Mouse (Mus musculus) c-Kit-positive CD71-negative TER-119-negative erythroid progenitor cells, embryonic 14.5 days (primary cell): ENCODE measurements around the gene Uvrag.

ENCODE experiments used
- DNase-seq: peaks from one replicate; pipeline ENCODE4 v3.0.0-alpha.2; 2013; ENCODE audit warnings: low read depth

Gene Uvrag

DNA sequence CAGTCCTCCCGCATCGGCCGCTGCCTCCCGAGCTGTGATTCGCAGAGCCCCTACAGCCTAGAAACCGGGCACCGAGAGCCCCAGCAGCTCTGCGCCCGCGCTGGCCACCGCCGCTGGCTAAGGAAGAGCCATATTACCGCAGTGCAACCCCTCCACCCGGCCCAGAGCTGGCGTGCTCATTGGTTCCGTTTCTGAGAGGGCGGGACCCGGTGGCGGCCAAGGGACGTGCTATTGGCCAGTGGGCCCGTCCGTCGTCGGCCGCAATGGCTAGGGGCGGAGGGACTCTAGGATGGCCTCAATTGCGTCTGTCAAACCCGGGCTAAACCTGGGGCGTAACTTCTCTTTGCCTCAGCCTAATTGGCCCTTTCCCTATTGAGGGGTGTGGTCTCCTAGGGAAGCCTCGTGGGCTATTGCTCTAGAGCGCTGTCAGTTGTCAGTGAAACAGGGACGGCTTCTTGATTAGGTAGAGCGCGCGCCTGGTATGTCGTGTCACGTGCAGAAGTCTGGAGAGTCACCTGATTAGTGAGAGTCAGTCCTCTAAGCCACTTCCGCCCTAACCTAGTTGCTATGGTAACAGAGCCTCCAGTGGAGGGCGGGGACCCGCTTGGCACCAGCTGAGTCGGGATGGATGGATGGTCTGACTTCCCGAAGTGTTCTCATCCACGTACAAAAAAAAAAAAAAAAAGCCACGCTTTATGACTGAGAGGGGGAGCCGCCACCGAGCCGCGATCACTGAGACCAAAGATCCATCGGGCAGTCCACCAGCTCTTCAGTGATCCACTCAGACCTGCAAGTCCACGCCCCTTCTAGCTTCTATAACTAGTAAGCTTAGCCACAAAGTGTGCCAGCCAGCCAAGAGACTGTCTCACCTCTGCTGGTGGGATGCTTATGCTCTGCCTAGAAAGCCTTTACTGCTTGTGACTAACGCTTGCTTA, at the start of gene Uvrag:
Gene Uvrag, minus strand, starts transcription at position 158 of the 935 bp plus-strand sequence.
- DNase-seq: peak; percentile 96

DNA sequence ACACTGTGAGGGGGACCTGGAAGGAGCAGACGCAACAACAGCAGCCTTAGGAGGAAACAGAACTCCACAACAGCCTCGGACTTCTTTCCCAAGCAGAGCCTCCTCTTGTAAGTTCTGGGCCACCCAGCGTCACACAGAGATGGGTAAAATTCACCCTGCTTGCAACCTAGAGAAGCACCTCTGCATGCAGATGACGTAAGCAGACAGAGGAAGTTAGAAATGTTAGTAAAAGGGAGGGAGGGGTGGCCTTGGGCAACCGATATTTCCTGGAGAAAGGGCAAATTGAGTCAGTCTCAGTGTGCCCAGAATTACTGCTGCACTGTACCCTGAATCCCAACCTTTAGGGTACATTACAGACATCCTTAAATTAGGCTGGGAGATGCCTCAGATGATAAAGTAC, 48.9 kb upstream of the Uvrag start:
- DNase-seq: no peak

DNA sequence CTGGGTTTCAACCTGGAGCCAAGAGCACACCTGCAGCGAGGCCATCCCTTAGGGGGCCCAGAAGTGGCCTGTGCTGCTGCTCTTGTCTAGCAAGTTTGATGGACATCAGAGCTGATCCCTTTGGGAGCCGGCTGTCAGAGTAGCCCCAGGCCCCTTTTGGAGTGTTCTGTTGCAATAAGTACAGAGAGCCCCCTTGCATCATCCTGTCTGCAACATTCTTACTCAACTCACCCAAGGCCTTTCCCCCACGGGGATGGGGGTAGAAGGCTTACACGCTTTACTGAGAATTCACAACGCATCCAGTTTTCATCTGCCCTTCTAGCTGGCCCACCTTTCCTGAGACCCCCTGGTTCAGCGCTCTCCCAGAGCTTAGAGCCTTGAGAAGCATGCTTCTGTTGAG, 47.7 kb upstream of the Uvrag start:
- DNase-seq: no peak

DNA sequence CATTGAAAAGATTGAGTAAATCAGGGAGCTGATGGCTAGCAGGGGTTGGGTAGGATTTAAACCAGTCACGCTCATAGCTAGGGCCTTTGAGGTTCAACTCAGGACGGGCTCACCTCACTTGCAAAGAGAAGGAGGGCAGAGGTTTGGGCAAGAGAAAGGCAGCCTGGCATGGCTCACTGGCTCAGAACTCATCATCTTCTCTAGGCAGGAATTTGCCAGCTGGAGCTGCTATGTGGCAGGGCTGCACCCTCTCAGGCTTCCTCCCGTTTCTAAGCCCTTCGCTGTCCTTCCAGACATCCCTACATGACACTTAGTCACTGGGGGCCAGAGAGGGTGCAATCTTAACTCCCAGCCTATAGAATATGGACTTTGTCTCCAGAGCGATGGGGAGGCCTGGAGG, 46.5 kb upstream of the Uvrag start:
- DNase-seq: no peak

DNA sequence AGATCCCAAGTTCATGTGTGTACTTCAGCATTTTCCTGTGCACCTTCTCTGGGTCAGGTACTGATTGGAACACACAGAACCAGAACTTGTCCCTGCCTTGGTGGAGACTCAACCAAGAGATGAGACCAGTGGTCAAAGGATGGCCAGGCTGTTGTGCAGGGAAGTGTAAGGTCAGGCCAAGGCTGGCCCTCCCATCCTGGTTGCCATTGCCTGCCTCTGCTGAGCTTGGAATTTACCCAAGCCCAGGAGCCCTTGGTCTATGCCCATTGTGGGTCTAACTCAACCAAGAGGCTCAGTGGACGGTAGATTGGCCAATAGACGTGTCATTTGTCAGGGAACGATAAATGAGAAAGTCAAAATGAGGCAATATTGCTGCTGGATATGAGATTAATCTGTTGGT, 44.5 kb upstream of the Uvrag start:
- DNase-seq: no peak

DNA sequence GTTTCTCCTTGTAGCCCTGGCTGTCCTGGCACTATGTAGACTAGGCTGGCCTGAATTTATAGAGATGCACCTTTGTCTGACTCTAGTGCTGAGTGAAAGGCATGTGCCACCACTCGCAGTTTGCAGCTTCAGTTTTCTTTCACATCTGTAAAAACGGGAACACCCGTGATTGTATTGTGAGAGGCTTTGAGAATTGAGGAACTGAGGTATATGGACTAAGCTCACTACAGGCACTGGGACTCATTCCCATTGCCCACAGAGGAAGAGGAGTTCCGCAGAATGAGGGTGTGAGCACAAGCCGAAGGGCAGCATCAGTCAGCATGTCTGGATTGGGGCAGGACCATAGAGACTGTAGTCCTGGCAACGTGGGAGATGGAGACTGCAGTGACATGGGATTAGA, 42.8 kb upstream of the Uvrag start:
- DNase-seq: peak; percentile 26

DNA sequence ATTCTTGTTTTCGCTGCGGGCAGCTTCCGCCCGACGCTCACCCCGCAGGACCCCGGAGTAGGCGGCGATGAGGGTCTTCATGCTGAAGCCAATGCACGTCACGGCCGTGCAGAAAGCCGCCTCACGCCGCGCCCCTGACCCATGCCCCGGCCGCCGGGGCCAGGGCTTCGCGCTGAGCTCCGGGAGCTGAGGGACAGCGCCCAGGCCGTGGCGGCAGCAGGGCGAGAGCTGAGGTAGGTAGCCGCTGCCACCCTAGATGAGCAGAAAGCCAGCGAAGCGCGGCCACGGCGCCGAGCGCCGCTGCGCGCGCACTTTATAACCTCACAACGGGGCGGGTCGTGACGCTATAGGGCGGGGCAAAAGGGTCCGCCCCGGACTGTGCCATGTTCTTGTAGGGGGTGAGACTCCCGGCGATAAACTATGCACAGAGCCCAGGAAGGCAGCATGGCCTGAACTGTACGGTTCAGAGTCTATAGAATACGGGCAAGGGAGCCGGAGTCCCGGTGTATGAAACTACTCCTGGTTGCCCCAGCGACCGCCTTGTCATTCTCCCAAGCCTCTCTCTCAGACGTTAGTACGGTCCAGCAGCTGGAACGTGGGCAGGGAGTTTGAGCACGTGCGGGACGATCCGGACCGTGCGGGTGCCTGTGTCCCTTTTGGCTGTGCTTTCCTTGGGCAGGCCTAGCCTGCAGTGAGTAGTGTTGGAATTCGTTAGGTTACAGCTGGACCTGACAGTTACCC, 41.7 kb upstream of the Uvrag start, which contains the start of gene Dgat2:
Gene Dgat2, minus strand, starts transcription at position 288 of the 741 bp plus-strand sequence.
- peak; percentile 78 for DNase-seq

DNA sequence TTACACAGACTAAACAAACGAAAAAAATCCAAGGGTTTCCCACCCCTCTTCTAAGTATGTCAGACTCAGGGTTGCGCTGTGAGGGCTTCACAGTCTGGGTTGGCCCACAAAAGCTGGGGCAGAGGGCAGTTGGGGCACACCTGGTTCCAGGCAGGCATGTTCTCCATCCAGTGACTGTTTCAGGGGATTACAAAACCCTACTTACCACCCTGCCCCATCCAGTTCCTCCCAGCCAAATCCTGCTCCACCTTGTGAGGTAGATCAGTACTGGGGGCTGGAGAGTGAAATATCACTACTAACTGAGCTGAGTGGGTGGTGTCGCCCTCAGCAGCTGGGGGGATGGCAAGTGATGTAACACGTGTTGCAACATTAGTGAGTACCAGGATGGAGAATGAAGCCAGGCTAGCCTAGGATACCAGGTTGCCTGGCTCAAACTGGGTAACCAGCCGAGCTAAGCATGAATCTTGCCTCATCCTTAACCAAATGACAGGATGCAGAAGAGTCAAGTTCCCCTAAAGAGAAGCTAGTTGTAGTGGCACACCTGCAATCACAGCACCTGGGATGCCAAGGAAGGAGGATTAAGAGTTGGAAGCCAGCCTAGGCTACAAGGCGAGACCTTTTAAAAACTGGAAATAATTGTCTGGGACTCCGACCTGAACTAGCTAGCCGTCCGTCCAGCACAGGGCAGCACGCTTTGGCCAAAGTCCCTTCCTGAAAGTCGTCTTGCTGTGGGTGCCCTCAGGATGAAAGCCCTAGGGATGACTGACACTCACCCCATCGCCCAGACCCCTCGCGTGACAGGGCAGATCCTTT, 40.9 kb upstream of the Uvrag start:
- DNase-seq: no peak

DNA sequence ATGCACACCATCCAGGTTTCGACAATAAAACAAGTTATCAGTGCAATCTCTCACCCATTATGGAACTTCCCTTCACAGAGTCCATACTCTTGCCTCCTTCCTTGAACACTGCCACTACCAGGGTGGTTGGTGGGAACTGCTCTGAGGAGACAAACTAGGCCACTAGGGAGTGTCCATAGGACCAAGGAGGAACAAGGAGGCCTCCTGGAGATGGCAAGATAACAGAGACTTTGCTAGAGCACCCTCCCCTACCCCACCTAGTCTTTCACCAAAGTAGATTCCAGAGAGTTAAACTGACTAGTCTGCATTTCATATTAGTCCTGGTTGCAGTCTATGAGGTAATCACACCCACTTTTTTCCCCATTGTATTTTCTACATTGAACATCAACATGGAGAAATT, 39.2 kb upstream of the Uvrag start:
- no peak for DNase-seq

DNA sequence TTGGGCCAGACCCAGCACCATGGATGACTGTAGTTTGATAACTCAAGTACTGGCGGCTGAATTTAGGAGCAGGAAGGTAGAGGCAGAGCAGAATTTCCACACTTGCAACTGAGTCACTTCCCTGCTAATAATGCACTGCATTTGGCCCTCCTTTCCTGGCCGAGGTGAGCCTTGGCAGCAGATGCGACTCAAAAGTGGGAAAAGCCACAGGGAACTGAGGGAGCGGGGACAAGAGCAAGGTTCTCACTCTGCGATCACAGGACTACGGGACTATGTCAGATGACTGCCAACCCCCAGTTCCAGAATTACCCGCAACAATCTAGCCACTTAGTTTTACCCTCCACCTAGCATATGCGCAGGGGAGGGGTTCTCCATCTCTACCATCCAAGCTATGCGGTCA, 38.3 kb upstream of the Uvrag start:
- DNase-seq: no peak

DNA sequence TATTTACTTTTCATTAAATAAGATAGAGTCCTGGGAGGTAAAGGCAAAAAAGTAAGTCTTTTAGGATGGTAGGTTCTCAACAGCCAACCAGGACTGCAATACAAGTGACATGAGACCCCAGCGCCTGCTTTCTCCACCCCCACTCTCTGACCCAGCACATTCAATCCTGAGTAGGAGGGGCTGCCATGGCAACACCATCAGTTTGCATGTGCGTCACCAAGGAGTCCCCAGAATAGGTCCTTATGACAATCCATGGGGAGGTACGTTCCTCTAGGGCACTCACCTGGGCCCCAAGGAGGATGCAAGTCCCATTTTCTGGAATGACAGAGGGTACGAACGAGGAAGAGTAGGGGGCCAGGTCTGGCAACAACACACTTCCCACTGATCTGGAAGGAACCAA, 36.4 kb upstream of the Uvrag start:
- no peak for DNase-seq

DNA sequence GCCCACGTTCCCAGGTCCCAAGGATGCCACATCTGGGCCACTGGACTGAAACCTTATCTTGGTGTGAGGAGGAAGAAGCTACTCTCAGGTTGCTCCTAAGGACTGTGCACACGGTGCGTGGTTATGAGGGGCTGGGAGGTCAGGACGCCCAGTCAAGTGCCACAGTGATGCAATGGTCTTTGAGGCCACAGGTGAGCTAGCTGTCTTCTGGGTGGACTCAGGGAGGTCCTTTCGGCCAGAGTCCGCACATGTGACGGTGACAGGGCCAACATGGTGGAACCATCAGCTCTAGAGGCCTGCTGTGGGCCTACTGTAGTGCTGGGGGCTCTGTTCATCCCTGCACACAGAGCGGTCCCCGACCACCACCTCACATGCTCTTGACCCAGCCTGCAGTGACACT, 34.7 kb upstream of the Uvrag start:
- no peak for DNase-seq

DNA sequence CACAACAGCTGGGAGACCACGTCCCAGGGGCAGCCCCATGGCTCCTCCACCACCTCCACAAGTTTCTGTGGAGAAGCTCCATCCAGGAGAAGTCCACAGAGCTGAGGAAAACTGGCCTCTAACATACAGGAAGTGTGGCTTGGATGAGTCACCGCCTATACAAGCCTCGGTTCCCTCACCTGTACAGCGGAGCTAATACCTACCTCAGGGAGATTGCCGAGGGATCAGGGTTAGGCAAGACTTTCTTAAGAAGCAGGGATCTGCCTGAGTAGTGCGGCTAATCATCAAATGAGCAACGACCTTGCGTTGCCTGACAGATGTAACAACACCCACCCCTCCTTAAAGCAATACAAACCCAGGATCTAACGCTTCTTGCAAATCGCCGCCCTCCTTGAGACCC, 34.2 kb upstream of the Uvrag start:
- no peak for DNase-seq

DNA sequence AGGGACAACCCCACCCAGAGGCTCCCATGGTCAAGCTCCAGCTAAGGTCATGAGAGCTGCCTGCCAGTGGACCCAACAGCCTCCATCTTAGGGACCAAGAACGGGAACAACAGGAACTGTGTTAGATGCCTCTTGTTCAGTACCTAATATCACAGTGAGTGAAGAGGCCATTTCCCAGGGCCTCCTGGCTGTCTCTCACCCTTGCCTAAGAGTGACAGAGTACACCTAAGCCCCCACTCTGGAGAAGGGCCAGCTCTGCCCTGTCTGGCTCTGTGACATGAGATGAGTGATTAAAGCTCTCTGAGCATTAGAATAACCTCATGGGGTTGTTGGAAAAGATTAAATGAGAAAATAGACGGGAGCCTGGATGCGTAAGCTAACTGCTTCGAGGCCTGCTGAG, 33.1 kb upstream of the Uvrag start:
- no peak for DNase-seq

DNA sequence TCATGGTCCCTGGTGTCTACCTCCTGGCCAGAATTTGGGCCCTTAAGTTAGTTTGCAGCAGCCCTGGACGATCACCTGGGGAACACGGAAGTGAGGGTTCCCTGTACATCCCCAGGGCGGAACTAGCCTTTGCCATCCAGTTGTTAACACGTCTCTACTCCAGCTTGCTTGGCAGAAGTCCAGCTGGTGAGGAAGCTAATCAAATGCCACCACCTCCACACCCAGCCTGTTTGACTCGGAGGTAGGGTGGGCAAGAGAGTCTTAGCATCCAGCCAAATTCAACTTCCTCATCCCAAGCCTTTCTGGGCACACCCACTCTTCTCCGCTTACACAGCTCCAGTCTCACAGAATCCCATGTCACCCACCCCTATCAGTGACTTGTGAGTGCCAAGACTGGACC, 32.0 kb upstream of the Uvrag start:
- no peak for DNase-seq

DNA sequence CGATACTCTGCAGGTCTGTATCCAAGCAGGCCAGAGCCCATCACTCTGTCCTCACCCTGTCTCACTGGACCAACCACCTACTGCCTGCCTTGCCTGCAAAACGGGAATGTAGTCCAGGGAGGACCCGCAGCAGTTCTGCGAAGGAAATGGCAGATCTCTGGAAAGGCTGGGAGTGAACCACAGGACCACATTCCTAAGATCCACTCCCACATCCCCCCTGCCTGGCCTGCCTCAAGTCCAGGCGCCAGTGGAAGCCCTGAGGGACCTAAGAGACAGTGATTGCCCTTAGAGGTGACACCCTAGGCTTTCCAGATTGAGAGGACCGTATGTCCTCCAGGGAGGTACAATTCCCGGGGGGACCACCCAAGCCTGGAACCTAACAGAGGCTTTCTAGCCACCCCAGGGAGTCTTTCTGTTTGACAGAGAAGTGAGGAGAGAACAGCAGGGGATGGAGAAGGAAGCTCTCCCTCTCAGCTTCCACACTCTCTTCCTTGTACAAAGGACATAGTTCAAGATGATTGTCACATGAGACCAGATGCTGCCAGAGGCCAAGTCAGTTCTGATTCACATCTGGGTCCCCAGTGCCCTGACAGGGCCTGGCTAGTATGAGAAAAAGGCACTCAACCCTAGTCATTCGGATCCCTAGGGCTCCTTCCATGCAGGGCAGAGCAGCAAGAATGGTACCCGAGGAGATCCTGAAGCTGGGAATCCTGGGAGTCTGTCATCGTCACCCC, 31.0 kb upstream of the Uvrag start:
- no peak for DNase-seq

DNA sequence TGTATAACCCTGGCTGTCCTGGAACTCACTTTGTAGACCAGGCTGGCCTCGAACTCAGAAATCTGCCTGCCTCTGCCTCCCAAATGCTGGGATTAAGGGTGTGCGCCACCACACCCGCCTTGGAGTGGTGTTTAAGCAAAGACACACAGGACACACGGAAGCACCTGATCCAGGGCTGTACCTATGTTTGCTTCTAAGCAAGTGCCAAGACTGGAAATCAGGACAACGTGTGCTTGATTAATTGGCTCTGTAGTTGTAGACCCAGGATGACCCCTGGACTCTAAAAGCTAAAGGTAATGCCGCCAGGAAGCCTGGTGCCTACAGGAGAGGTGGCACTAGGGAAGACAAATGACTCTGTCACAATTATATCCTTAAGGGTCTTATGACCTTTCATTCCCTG, 29.6 kb upstream of the Uvrag start:
- no peak for DNase-seq

DNA sequence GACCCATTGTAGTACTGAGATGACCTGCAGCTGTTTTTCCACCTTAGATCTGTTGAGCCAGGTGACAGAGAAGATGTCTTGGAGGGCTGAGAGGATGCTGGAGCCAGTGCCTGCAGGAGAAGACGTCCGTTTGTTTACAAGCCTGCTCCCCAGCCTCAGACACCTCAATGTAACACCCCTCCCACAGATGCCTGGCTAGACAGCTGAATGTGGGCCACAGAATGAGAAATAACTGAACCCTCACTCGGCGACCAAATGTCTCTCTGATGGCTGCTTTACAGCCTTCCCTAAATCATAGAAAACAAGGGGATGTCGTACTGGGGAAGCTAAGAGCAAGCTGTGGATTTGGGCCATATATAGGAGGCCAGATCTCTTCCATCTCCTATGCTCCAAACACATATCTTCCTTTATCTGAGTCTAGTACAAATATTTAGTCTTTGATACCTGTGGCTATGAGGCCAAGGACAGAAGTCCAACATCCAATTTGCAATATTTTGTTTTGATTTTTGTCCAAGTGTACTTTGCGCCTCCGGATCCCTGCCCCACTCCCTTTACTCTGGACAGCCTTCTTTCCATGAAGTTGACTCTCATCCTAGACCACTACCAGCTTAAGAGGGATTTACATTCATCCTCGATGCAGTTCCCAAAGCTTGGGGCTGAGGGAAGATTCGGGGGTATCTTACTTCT, 28.9 kb upstream of the Uvrag start:
- no peak for DNase-seq

DNA sequence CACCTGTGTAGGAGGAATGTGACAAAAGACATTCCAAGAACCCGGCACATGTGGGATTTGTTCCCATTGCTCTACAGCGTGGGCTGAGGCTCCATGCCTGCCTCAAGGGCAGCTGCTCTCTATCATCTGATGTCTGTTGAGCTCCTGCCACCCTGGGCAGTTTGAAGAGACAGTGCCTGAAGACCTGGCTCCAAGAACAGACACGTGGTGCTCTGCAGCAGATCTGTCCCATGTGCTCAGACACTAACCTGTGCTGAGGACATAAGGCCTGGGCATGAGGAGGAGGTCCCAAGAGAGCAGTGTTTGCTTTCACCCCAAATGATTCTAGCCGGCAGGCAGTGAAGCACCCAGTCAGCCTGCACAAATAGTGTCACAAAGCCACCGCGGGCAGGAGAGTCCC, 27.8 kb upstream of the Uvrag start:
- no peak for DNase-seq

DNA sequence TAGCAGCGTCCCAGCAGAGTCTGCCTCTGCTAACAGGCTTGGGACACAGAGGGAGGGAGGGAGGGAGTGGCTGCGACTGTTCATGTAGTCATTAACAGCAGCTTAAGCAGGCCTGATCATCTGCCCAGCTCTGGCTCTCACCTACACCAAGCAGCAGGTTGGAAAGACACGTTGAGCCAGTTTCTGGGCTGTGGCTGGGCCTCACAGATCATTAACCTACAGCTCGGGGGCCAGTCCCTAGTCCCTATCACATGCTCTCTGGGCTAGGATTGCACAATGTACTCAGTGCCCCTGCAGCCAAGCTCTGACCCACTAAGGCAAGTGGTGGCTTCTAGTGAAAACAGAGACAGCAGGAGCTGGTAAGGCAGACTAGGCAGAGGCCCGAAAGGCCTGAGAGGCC, 27.0 kb upstream of the Uvrag start:
- no peak for DNase-seq

DNA sequence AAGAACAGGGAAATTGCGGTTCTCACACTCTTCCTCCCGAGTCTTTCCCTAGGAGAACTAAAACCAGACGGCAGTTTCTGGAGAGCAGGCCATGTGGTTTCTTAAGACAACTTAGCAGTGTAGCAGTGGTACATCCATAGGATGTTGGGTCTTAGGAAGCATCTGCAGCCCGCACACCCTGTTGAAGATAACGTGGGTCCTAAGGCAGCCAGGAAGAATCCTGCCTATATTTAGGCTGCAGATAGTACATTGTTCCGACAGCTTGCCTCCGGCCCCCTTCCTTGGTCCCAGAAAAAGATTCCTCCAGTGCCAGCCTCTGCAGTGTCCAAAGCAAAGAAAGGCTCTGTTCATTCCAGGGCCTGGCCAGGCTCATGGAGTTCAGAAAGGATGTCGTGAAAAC, 25.2 kb upstream of the Uvrag start:
- DNase-seq: no peak
